ENCODE assay signal across 25 mouse cellular contexts in the genomic region with DNA sequence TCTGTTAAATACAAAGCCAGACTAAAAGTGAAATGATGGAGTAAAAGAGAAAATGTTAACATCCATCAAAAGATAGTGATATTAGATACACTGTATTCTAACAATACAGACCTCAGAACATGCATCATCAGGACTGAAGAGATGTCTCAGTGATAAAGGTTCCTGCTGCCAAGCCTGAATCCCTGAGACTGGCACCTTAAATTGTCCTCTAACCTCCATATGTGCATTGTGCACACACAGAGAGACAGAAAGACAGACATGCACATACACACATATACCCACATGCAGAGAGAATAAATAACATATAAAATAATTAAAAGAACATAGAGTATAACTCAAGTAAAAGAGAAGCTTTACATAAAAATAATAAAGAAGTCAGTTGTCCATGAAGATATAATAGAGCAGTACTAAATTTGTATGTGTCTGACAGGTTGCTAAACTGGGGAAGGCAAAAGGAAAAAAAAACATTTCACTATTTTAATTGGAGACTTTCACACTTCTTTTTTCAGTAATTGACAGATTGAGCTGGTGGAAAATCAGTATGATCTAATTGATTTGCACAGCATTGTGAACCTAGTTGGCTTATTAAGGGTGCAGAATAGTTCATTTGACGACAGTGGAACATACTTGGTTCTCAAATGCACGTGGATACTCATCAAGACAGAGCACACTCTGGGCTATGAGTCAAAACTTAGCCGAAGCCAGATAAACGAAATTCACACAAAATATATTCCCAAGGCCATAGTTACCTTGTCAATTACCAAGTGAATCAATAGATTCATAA.
"Had no signal": no experiment of that assay in that cellular context is flagged by ENCODE, and none has a peak within 500 bp of the region (broad histone marks: within the 10 kb centered on the region; RNA-seq: fewer than 3 reads in every experiment).

No protein-coding gene starts in this region.

- H3K27ac ChIP-seq: heart, embryonic 10.5 days; hindbrain, embryonic 13.5 days; intestine, embryonic 15.5 days; layer of hippocampus, adult 2 months; left cerebral cortex, adult 2 months; limb, embryonic 10.5 days; limb, embryonic 12.5 days; liver, embryonic 13.5 days; liver, embryonic 15.5 days had no signal

- H3K36me3 ChIP-seq: heart, embryonic 10.5 days; heart, embryonic 12.5 days; hindbrain, embryonic 13.5 days; intestine, embryonic 15.5 days; limb, embryonic 10.5 days; limb, embryonic 12.5 days; liver, embryonic 13.5 days; liver, embryonic 15.5 days had no signal

- H3K4me1 ChIP-seq: heart, embryonic 10.5 days; heart, embryonic 12.5 days; hindbrain, embryonic 13.5 days; intestine, embryonic 15.5 days; limb, embryonic 10.5 days; limb, embryonic 12.5 days; liver, embryonic 13.5 days; liver, embryonic 15.5 days had no signal

- H3K4me2 ChIP-seq: heart, embryonic 12.5 days; hindbrain, embryonic 13.5 days; intestine, embryonic 15.5 days; limb, embryonic 12.5 days; liver, embryonic 11.5 days; liver, embryonic 13.5 days; liver, embryonic 15.5 days had no signal

- H3K9ac ChIP-seq: heart, embryonic 12.5 days; hindbrain, embryonic 13.5 days; intestine, embryonic 15.5 days; limb, embryonic 12.5 days; liver, embryonic 13.5 days; liver, embryonic 15.5 days; liver, postnatal 0 days had no signal

- H3K9me3 ChIP-seq: heart, embryonic 10.5 days; heart, embryonic 12.5 days; hindbrain, embryonic 13.5 days; intestine, embryonic 15.5 days; limb, embryonic 10.5 days; limb, embryonic 12.5 days; liver, embryonic 13.5 days; liver, embryonic 15.5 days had no signal

- ATAC-seq: hindbrain, embryonic 16.5 days; inflammation-experienced regulatory T-cells, adult 6 months; intestine, embryonic 15.5 days; intestine, postnatal 0 days; liver, postnatal 0 days had no signal

- H3K27me3 ChIP-seq: heart, embryonic 12.5 days; hindbrain, embryonic 13.5 days; intestine, embryonic 15.5 days; limb, embryonic 12.5 days; liver, embryonic 13.5 days; liver, embryonic 15.5 days had no signal

- H3K4me3 ChIP-seq: heart, embryonic 10.5 days; heart, embryonic 12.5 days; hindbrain, embryonic 13.5 days; intestine, embryonic 15.5 days; layer of hippocampus, adult 2 months; left cerebral cortex, adult 2 months; limb, embryonic 10.5 days; limb, embryonic 12.5 days; liver, embryonic 13.5 days; liver, embryonic 15.5 days had no signal

- DNase-seq: gastrocnemius, postnatal 14 days; heart, adult 18-20 months; heart, postnatal 10 days; heart, postnatal 4 days; kidney, adult 18-20 months; kidney, adult 8-10 months; kidney, postnatal 10 days; kidney, postnatal 25 days; kidney, postnatal 4 days; liver; liver, embryonic 13.5 days; liver, postnatal 0 days had no signal
